Mouse (Mus musculus) lung, postnatal 0 days (tissue): ENCODE results near the gene Plcl1.

Source experiments
- CTCF ChIP-seq: IDR thresholded peaks from 2 replicates; pipeline ENCODE4 v1.5.1; 2016; ENCODE audit warnings: antibody characterized with exemption, mild to moderate bottlenecking
- EP300 ChIP-seq: IDR thresholded peaks from 2 replicates; pipeline ENCODE4 v1.6.1; 2016; ENCODE audit warnings: antibody characterized with exemption, mild to moderate bottlenecking, control low read depth

GRCm38 (mm10) chr1:55668622-55669237 is 263.0 kb downstream of the Plcl1 start:
- TF ChIP-seq CTCF (no peak), EP300 (no peak)
